Mouse (Mus musculus) intestine, postnatal 0 days (tissue): Measurements from ENCODE around the gene Capn5. TPM values are rescaled to one million over a fixed set of nuclear protein-coding genes. Genes with fewer than 3 reads are reported as not detected.
"Not testable (repeated sequence)": the region's sequence is repeated elsewhere in the genome, so short reads cannot be mapped to it uniquely, and the experiment has no call there.

ENCODE experiments used
- ATAC-seq: fragments of 200-750 bp; cut with Nextera tagmentation; 2 replicates; pipeline ENCODE4 v1.8.0; 2017; ENCODE audit warnings: mild to moderate bottlenecking, moderate TSS enrichment, moderate library complexity
- H3K27ac ChIP-seq: fragments of 300-500 bp; sonication (generic); 2 replicates; pipeline ENCODE4 v1.5.1; 2014; ENCODE audit warnings: mild to moderate bottlenecking, low read depth, low read length, moderate library complexity
- H3K27me3 ChIP-seq: fragments of 300-500 bp; sonication (generic); replicated peaks from 2 replicates; pipeline ENCODE4 v1.6.1; 2014; ENCODE audit warnings: low read length, mixed read lengths; ENCODE audit not compliant: control insufficient read depth, insufficient read depth
- H3K36me3 ChIP-seq: fragments of 300-500 bp; sonication (generic); 2 replicates; pipeline ENCODE4 v1.6.1; 2014; ENCODE audit warnings: mild to moderate bottlenecking, moderate library complexity; ENCODE audit not compliant: control insufficient read depth, insufficient read depth
- H3K4me1 ChIP-seq: fragments of 300-500 bp; sonication (generic); replicated peaks from 2 replicates; pipeline ENCODE4 v1.6.1; 2014; ENCODE audit warnings: antibody characterized with exemption, low read length, mixed read lengths; ENCODE audit not compliant: control insufficient read depth, insufficient read depth
- H3K4me2 ChIP-seq: fragments of 300-500 bp; sonication (generic); replicated peaks from 2 replicates; pipeline ENCODE4 v1.6.1; 2014; ENCODE audit warnings: low read depth, mild to moderate bottlenecking, moderate library complexity
- H3K4me3 ChIP-seq: fragments of 300-500 bp; sonication (generic); 2 replicates; pipeline ENCODE4 v1.5.1; 2014; ENCODE audit warnings: low read depth, low read length
- H3K9ac ChIP-seq: fragments of 300-500 bp; sonication (generic); 2 replicates; pipeline ENCODE4 v1.6.1; 2014; ENCODE audit warnings: mild to moderate bottlenecking, low read depth, low read length
- H3K9me3 ChIP-seq: fragments of 300-500 bp; sonication (generic); 2 replicates; pipeline ENCODE4 v1.6.1; 2016; ENCODE audit warnings: mixed run types; ENCODE audit not compliant: control insufficient read depth
- CTCF ChIP-seq: sonication (generic); IDR thresholded peaks from 2 replicates; pipeline ENCODE4 v1.5.1; 2016; ENCODE audit warnings: low read depth, mild to moderate bottlenecking, control low read depth, antibody characterized with exemption, moderate library complexity
- WGBS: fragments of 180-500 bp; shearing (Covaris S2); extraction: QIAGEN DNeasy Blood & Tissue Kit; methylation state at CpG from one replicate; pipeline ENCODE4 v1.1.7; 2014; 5-methylcytosine and 5-hydroxymethylcytosine counted together
- polyA plus RNA-seq: library from polyadenylated mRNA; unstranded; fragments of >200 nt; fragmentation: Nextera tagmentation; extraction: Ambion mirVana; gene quantifications from 2 replicates; pipeline ENCODE4 v1.2.1, GENCODE M21; 2015

Gene Capn5
- polyA plus RNA-seq, 1 experiment from 2014 or later = 3.3 TPM

DNA sequence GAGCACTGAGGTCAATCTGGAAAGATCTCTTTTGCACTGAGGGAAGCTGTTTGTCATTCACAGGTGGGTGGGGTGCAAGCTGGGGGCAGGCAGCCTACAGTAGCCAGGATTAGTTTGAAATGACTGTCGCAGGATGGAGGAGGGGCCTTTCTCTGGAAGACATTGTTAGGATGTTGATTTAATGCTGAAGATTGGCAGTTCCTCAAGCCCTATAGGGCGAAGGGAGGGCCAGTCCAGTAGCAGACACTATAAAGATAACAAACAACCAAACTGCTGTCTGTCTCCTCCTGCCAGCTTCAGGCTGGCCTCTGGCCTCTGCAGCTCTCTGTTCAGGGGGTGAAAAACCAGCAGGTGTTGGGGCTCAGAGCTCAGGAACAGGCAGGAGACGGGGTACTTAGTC, 11.7 kb upstream of the Capn5 start:
- H3K36me3 ChIP-seq = no peaks in the 10 kb centered on the region
- H3K27ac ChIP-seq = no peak overlapping the region
- no peak overlapping the region for H3K4me3 ChIP-seq
- no peak overlapping the region for H3K9ac ChIP-seq
- no peaks in the 10 kb centered on the region for H3K9me3 ChIP-seq
- H3K27me3 ChIP-seq = peaks cover 24% of the 10 kb centered on the region; the same call in 1 of the 2 replicates
- WGBS = 24% methylated on average over 3 of the region's 3 CpGs
- H3K4me1 ChIP-seq = peaks cover 14% of the 10 kb centered on the region
- no peak for TF ChIP-seq CTCF
- ATAC-seq = no peak
- no peak overlapping the region for H3K4me2 ChIP-seq

DNA sequence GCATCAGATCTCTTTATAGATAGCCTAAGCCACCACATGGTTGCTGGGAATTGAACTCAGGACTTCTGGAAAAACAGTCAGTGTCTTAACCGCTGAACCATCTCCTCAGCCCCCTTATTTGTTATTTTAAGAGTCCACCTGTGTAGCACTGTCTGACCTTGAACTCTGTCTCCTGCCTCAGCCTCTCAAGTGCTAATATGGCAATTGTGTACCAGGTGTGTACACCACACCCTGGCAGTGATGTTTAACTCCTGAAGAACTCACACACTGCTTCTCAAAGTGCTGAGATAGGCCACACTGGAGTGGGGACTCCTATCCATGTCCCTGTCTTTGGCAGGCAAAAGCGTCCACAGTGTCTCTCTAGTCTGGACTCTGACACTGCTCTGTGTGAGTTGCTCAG, 10.6 kb upstream of the Capn5 start:
- Histone ChIP-seq H3K27ac (no peak overlapping the region), H3K4me2 (no peak overlapping the region), H3K4me3 (no peak overlapping the region), H3K36me3 (no peaks in the 10 kb centered on the region), H3K27me3 (peaks cover 14% of the 10 kb centered on the region; the same call in 1 of the 2 replicates), H3K9ac (no peak overlapping the region), H3K9me3 (no peaks in the 10 kb centered on the region), H3K4me1 (peaks cover 4% of the 10 kb centered on the region; the same call in 1 of the 2 replicates)
- ATAC-seq = no peak
- TF ChIP-seq CTCF = no peak
- WGBS = 83% methylated on average over 2 of the region's 2 CpGs

DNA sequence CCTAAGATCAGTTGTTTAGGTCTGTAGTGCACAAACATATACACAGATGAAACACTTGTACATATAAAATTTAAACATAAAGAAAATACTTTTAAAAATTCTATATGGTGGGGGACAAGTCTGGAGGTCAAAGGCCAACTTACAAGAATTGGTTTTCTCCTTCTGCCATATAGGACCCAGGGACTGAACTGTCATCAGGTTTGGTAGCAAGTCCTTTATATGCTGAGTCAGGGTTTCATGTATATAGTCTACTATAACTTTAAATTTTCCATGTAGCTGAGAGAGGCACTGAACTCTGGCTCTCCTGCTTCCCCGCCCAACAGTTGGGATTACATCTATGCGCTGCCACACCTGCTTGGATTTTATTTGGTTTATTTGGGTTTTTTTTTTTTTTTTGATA, 10.2 kb upstream of the Capn5 start:
- no peak overlapping the region for H3K4me2 ChIP-seq
- H3K9ac ChIP-seq = no peak overlapping the region
- ATAC-seq = no peak
- H3K9me3 ChIP-seq = no peaks in the 10 kb centered on the region
- H3K27me3 ChIP-seq = peaks cover 10% of the 10 kb centered on the region; the same call in 1 of the 2 replicates
- no peak for TF ChIP-seq CTCF
- H3K36me3 ChIP-seq = no peaks in the 10 kb centered on the region
- WGBS = 83% methylated on average over 2 of the region's 2 CpGs
- no peaks in the 10 kb centered on the region for H3K4me1 ChIP-seq
- no peak overlapping the region for H3K27ac ChIP-seq
- H3K4me3 ChIP-seq = no peak overlapping the region

DNA sequence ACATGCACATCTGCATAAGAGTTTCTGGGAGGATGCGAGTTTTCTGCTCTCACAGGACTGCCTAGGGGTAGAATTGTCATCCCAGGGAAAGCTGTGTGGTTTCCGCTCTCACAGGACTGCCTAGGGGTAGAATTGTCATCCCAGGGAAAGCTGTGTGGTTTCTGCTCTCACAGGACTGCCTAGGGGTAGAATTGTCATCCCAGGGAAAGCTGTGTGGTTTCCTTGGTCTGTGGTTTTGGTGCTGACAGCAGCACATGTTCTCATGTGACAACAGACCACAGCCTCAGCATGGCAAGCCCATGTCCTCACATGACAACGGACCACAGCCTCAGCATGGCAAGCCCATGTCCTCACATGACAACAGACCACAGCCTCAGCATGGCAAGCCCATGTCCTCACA, 9.3 kb upstream of the Capn5 start:
- H3K9ac ChIP-seq, H3K36me3 ChIP-seq, H3K4me3 ChIP-seq, ATAC-seq, H3K4me2 ChIP-seq, H3K9me3 ChIP-seq, H3K27ac ChIP-seq, H3K4me1 ChIP-seq, H3K27me3 ChIP-seq: not testable (repeated sequence)
- 89% methylated on average over 3 of the region's 3 CpGs for WGBS

DNA sequence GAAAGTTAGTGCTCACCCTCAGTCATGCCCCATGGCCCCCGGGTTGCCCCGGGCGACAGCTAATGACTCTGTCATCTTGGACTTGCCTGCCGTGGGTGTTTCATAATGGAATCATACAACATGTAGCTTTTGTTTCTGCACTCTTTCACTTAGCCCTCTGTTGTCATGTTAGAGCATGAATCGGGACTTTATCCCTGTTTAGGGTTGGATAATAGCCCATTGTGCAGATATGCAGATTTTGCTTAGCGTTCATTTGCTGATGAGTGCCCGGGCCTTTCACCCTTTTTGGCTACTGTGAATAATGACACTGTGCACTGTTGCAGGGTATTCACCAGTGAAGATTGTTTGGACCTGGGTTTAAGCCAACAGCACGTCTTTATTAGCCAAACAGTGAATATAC, 8.6 kb upstream of the Capn5 start:
- no peak for ATAC-seq
- no peak overlapping the region for H3K27ac ChIP-seq
- H3K4me3 ChIP-seq = no peak overlapping the region
- H3K9ac ChIP-seq = no peak overlapping the region
- no peaks in the 10 kb centered on the region for H3K4me1 ChIP-seq
- no peaks in the 10 kb centered on the region for H3K27me3 ChIP-seq
- 68% methylated on average over 8 of the region's 8 CpGs for WGBS
- TF ChIP-seq CTCF = no peak
- H3K9me3 ChIP-seq = no peaks in the 10 kb centered on the region
- no peaks in the 10 kb centered on the region for H3K36me3 ChIP-seq
- no peak overlapping the region for H3K4me2 ChIP-seq

DNA sequence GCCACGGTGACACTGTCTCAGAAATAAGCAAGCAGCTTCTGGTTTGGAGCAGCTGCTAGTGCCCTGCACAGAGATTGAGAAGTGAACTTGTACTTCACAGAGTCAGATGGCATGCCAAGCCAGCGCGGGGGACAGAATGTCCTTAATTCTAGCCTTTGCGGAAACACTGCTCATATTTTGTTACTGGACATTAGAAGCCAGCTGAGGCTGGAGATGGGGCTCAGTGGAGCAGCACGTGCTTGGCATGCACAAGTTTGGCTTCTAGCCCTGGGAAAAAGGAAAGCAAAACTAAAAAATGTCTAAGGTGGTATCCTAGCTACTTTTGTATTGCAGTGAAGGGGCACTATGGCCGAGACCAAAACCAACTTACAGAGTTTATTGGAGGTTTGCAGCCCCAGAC, 7.3 kb upstream of the Capn5 start:
- no peak overlapping the region for H3K4me2 ChIP-seq
- H3K27me3 ChIP-seq = no peaks in the 10 kb centered on the region
- H3K27ac ChIP-seq = no peak overlapping the region
- no peaks in the 10 kb centered on the region for H3K4me1 ChIP-seq
- no peak for ATAC-seq
- WGBS = 83% methylated on average over 6 of the region's 6 CpGs
- TF ChIP-seq CTCF = no peak
- H3K9me3 ChIP-seq = no peaks in the 10 kb centered on the region
- no peak overlapping the region for H3K9ac ChIP-seq
- H3K4me3 ChIP-seq = no peak overlapping the region
- H3K36me3 ChIP-seq = no peaks in the 10 kb centered on the region

DNA sequence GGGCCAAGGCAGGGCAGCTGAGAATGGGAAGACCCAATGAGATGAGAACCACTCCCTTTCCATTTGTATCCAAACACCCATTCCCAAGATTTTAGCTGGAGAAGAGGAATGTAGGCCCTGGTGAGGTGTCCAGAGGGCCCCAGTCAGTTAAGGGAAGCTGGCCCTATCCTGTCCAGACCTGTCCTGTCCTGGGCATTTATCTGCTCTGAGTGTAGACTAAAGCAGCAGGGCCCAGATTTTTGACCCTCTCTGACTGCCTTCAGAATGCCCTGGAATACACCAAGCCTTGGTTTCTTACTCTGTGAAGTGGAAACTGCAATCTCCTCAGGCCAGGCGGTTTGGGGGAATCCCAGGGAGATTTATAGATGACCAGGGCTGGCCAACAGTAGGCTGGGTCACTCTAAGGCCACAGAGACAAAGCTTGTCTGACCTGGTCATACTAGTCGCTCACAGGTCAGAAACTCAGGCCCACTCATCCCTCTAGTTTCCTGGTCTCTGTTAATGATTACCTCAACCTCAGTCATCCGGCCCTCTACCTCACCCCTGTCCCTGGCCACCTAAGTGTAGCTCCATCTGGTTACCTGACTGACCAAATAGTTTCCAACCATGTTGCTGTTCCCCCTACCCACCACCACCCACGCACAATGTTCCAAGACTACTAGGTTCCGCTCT, 622 bp upstream of the Capn5 start:
- H3K9me3 ChIP-seq = no peaks in the 10 kb centered on the region
- peak overlapping the region; percentile 81 for H3K4me2 ChIP-seq
- H3K9ac ChIP-seq = 0 out of 2 replicates have a peak overlapping the region, but pooled peaks have one; percentile 59
- H3K27me3 ChIP-seq = no peaks in the 10 kb centered on the region
- peaks cover 7% of the 10 kb centered on the region; the same call in 1 of the 2 replicates for H3K4me1 ChIP-seq
- 58% methylated on average over 5 of the region's 5 CpGs for WGBS
- no peaks in the 10 kb centered on the region for H3K36me3 ChIP-seq
- peak; percentile 42 for ATAC-seq
- TF ChIP-seq CTCF = no peak
- peak overlapping the region; percentile 81 for H3K4me3 ChIP-seq
- H3K27ac ChIP-seq = peak overlapping the region; percentile 75
